Mouse (Mus musculus): ENCODE results near the gene Ccne1. TPM values are rescaled to one million over a fixed set of nuclear protein-coding genes. Genes with fewer than 3 reads are reported as not detected.
A peak's percentile ranks its signal among the peaks of the same experiment; 100 is the strongest.
"Not testable (repeated sequence)": the region's sequence is repeated elsewhere in the genome, so short reads cannot be mapped to it uniquely, and the experiment has no call there.

Gene Ccne1
- polyA plus RNA-seq, 1 experiment, result 10.2 TPM

DNA sequence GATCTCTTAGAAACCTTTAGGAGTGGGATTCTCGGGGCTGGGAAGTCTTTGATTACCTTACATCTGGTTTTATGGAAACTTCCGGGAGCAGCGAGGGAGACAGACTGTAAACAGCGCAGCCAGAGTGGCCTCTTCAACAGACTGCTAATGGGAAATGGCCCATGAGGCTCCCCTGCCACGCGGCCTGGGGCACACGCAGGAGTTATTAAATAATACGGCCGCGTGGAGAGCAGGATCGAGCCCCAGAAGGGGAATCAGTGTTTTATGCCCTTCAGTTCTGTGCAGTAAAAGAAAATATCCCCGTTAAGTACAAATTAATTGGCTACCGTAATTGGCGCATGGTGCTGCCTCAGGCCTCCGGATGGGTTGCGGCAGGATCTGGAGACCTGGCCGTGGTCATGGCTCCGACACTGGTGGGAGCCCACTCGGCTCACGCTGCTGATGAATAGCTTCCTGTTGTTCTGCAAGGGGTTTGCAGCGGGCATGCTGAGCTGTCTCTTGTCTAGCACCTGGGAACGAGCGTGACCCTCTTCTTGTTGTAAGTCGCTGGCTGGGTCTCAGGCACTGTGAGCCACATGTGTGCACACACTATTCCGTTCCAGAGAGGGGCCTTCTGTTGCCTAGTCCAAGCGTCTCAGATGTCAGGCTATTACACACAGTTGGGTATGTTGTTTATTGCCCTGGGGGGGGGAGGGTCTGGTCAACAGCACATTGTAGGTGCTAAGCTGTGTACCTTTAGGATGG lies 22.8 kb upstream of the Ccne1 start:
- Histone ChIP-seq H3K4me3 (ENCODE audit: insufficient read depth, low read length) (no peak overlapping the region), H3K4me1 (ENCODE audit: control insufficient read depth, insufficient read depth, low read length) (no peaks in the 10 kb centered on the region), H3K27ac (ENCODE audit: insufficient read depth, low read depth, low read length) (no peak overlapping the region)
- no peak for TF ChIP-seq CTCF (IDR thresholded peaks at IDR 0.05; ENCODE audit: low read depth, low read length)
- no peak for TF ChIP-seq POLR2A (IDR thresholded peaks at IDR 0.05; ENCODE audit: borderline replicate concordance, low read depth, low read length)

DNA sequence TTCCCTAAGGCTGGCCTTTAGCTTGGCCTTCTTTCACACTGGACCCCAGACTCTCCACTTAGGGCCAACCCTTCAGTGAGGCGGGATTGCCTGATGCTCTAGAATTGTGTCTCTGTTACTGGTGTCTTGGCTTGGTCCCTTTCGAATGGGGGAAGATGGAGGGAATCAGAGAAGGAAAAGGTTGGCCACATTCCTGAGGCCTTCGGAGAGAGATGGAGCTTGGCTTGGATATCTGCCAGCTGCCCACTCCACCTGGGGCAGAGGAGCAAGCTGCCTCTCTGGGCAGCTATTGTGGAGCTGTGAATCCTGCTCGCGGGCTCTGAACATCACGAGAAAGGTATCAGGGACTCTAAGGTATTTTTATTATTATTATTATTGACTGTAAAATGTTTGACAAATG lies 22.2 kb upstream of the Ccne1 start:
- TF ChIP-seq CTCF (IDR thresholded peaks at IDR 0.05; ENCODE audit: low read depth, low read length) (no peak), POLR2A (IDR thresholded peaks at IDR 0.05; ENCODE audit: borderline replicate concordance, low read depth, low read length) (no peak)
- H3K27ac ChIP-seq (ENCODE audit: insufficient read depth, low read depth, low read length), result no peak overlapping the region
- no peak overlapping the region for H3K4me3 ChIP-seq (ENCODE audit: insufficient read depth, low read length)
- H3K4me1 ChIP-seq (ENCODE audit: control insufficient read depth, insufficient read depth, low read length), result no peaks in the 10 kb centered on the region

GRCm38 (mm10) chr7:38128256-38128655 lies 20.9 kb upstream of the Ccne1 start:
- not testable (repeated sequence) for H3K4me3 ChIP-seq (ENCODE audit: insufficient read depth, low read length); H3K27ac ChIP-seq (ENCODE audit: insufficient read depth, low read depth, low read length); H3K4me1 ChIP-seq (ENCODE audit: control insufficient read depth, insufficient read depth, low read length)

DNA sequence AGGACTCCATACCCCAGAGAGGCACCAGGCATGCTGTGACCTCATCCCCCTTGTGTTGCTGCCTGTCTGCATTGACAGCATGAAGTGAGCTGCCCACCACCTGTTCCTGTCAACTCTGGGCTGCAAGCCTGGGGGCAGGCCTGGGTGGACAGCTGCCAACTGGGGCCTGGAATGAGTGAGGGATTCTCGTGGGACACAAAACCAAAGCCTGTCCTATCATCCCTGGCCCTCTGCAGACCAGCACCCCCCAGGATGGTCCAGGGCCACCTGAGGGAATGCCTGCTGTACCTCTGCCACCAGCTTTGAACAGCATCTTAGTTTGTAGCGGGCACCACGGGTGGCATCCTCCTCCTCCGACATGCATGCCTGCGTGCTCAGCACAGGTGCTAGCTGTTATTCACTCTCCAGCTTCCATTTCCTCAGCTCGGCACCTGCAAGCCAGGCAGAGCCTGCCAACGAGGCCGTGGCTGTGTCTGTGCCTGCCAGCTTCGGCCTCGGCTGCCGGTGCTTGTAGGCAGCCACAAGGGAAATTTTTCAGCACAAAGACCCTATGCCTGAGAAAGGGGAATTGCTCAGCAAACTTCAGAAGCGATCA lies 18.3 kb upstream of the Ccne1 start:
- no peak for TF ChIP-seq CTCF (IDR thresholded peaks at IDR 0.05; ENCODE audit: low read depth, low read length)
- no peak for TF ChIP-seq POLR2A (IDR thresholded peaks at IDR 0.05; ENCODE audit: borderline replicate concordance, low read depth, low read length)
- H3K27ac ChIP-seq (ENCODE audit: insufficient read depth, low read depth, low read length), result no peak overlapping the region
- H3K4me3 ChIP-seq (ENCODE audit: insufficient read depth, low read length), result no peak overlapping the region
- no peaks in the 10 kb centered on the region for H3K4me1 ChIP-seq (ENCODE audit: control insufficient read depth, insufficient read depth, low read length)

DNA sequence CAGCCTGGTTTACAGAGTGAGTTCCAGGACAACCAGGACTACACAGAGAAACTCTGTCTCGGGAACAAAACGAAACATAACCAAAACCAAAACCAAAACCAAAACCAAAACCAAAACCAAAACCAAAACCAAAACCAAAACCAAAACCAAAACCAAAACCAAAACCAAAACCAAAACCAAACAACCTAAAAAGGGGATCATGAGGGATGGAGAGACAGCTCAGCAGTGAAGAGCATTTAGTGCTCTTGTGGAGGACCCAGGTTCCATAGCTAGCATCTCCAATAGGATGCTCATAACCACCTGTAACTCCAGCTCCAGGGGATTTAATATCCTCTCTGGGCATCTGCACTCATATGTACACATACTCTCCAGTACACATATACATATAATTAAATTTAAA lies 16.8 kb upstream of the Ccne1 start:
- not testable (repeated sequence) for H3K4me1 ChIP-seq (ENCODE audit: control insufficient read depth, insufficient read depth, low read length); H3K27ac ChIP-seq (ENCODE audit: insufficient read depth, low read depth, low read length); H3K4me3 ChIP-seq (ENCODE audit: insufficient read depth, low read length)

GRCm38 (mm10) chr7:38118594-38118993 lies 11.3 kb upstream of the Ccne1 start:
- TF ChIP-seq CTCF (IDR thresholded peaks at IDR 0.05; ENCODE audit: low read depth, low read length) (no peak), POLR2A (IDR thresholded peaks at IDR 0.05; ENCODE audit: borderline replicate concordance, low read depth, low read length) (no peak)
- no peaks in the 10 kb centered on the region for H3K4me1 ChIP-seq (ENCODE audit: control insufficient read depth, insufficient read depth, low read length)
- H3K27ac ChIP-seq (ENCODE audit: insufficient read depth, low read depth, low read length), result no peak overlapping the region
- no peak overlapping the region for H3K4me3 ChIP-seq (ENCODE audit: insufficient read depth, low read length)

DNA sequence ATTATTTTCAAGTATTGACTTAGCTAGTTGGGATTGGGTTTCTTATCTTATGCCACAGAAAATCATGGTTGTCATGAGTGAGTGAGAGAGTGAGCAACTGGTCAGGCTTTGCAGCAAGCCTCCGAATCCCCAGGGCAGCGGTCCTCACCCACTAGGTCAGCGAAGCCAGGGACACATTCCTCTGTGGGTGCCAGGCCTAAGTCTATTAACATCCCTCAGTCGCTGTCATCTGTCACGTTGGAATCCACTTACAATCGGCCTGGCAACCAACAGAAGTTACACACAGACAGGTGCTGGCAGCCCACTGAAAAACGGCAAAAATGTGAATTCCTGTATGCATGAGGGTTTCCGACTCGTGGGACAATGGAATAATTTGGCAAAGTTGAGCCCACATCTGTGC lies 5.1 kb upstream of the Ccne1 start:
- no peak overlapping the region for H3K27ac ChIP-seq (ENCODE audit: insufficient read depth, low read depth, low read length)
- no peak overlapping the region for H3K4me3 ChIP-seq (ENCODE audit: insufficient read depth, low read length)
- TF ChIP-seq POLR2A (IDR thresholded peaks at IDR 0.05; ENCODE audit: borderline replicate concordance, low read depth, low read length), result no peak
- TF ChIP-seq CTCF (IDR thresholded peaks at IDR 0.05; ENCODE audit: low read depth, low read length), result no peak

GRCm38 (mm10) chr7:38111996-38112395 lies 4.7 kb upstream of the Ccne1 start:
- Histone ChIP-seq H3K4me1 (ENCODE audit: control insufficient read depth, insufficient read depth, low read length) (peaks cover 5% of the 10 kb centered on the region), H3K27ac (ENCODE audit: insufficient read depth, low read depth, low read length) (no peak overlapping the region), H3K4me3 (ENCODE audit: insufficient read depth, low read length) (no peak overlapping the region)
- TF ChIP-seq CTCF (IDR thresholded peaks at IDR 0.05; ENCODE audit: low read depth, low read length) (no peak), POLR2A (IDR thresholded peaks at IDR 0.05; ENCODE audit: borderline replicate concordance, low read depth, low read length) (no peak)

More for the DNA sequence above, 5.1 kb upstream of the Ccne1 start:
- H3K4me1 ChIP-seq (ENCODE audit: control insufficient read depth, insufficient read depth, low read length), result peaks cover 5% of the 10 kb centered on the region

- Histone ChIP-seq H3K4me1 (ENCODE audit: control insufficient read depth, insufficient read depth, low read length) (peaks cover 11% of the 10 kb centered on the region), H3K4me3 (ENCODE audit: insufficient read depth, low read length) (peak overlapping the region; percentile 78), H3K27ac (ENCODE audit: insufficient read depth, low read depth, low read length) (peak overlapping the region; percentile 41)
- TF ChIP-seq CTCF (IDR thresholded peaks at IDR 0.05; ENCODE audit: low read depth, low read length) (no peak), POLR2A (IDR thresholded peaks at IDR 0.05; ENCODE audit: borderline replicate concordance, low read depth, low read length) (no peak)
These were observed 912 bp upstream of the Ccne1 start for GRCm38 (mm10) chr7:38108260-38108632.

GRCm38 (mm10) chr7:38106711-38107311 lies 523 bp downstream of the Ccne1 start:
- TF ChIP-seq POLR2A (IDR thresholded peaks at IDR 0.05; ENCODE audit: borderline replicate concordance, low read depth, low read length), result no peak
- TF ChIP-seq CTCF (IDR thresholded peaks at IDR 0.05; ENCODE audit: low read depth, low read length), result no peak
- Histone ChIP-seq H3K4me1 (ENCODE audit: control insufficient read depth, insufficient read depth, low read length) (peaks cover 11% of the 10 kb centered on the region), H3K27ac (ENCODE audit: insufficient read depth, low read depth, low read length) (no peak overlapping the region), H3K4me3 (ENCODE audit: insufficient read depth, low read length) (peak overlapping the region; percentile 64)
